Mouse (Mus musculus) testis, adult 2 months (tissue): ENCODE data around the gene Lpin1. TPM values are rescaled to one million over a fixed set of nuclear protein-coding genes. Genes with fewer than 3 reads are reported as not detected.

ENCODE experiments used
- H3K27ac ChIP-seq: fragments of 200-500 bp; 2 replicates; pipeline ENCODE4 v1.5.1; 2012; ENCODE audit warnings: low read depth, low read length; ENCODE audit not compliant: control insufficient read depth, insufficient read depth
- H3K27me3 ChIP-seq: fragments of 200-500 bp; 2 replicates; pipeline ENCODE4 v1.6.1; 2012; ENCODE audit warnings: mild to moderate bottlenecking, low read length, moderate library complexity; ENCODE audit not compliant: control insufficient read depth, insufficient read depth
- H3K36me3 ChIP-seq: fragments of 200-500 bp; 2 replicates; pipeline ENCODE4 v1.6.1; 2012; ENCODE audit warnings: mild to moderate bottlenecking, low read length; ENCODE audit not compliant: control insufficient read depth, insufficient read depth
- H3K4me1 ChIP-seq: fragments of 200-500 bp; 2 replicates; pipeline ENCODE4 v1.6.1; 2012; ENCODE audit warnings: low read length; ENCODE audit not compliant: control insufficient read depth, insufficient read depth
- H3K4me3 ChIP-seq: fragments of 200-500 bp; 2 replicates; pipeline ENCODE4 v1.5.1; 2012; ENCODE audit warnings: low read depth, mild to moderate bottlenecking, low read length, moderate library complexity, mixed read lengths; ENCODE audit not compliant: control insufficient read depth
- CTCF ChIP-seq: fragments of 200-500 bp; IDR thresholded peaks from 2 replicates; pipeline ENCODE4 v1.5.1; 2012; ENCODE audit warnings: low read depth, mild to moderate bottlenecking, inconsistent platforms, low read length, moderate library complexity; ENCODE audit not compliant: control insufficient read depth, insufficient read depth, insufficient replicate concordance
- POLR2A ChIP-seq: fragments of 200-500 bp; IDR thresholded peaks from 2 replicates; pipeline ENCODE4 v1.6.1; 2012; ENCODE audit warnings: low read depth, mild to moderate bottlenecking, inconsistent platforms, low read length, moderate library complexity; ENCODE audit not compliant: control insufficient read depth
- polyA plus RNA-seq: library from polyadenylated mRNA; depleted of rRNA; stranded (reverse); fragments of >200 nt; gene quantifications from 2 replicates; pipeline ENCODE4 v1.2.3, GENCODE M21; 2012

Lpin1 gene
- polyA plus RNA-seq, 1 experiment: 301 TPM

- TF ChIP-seq CTCF: no peak
- no peak for TF ChIP-seq POLR2A
These were observed 23.7 kb downstream of the Lpin1 start for GRCm38 (mm10) chr12:16587111-16587510.

DNA sequence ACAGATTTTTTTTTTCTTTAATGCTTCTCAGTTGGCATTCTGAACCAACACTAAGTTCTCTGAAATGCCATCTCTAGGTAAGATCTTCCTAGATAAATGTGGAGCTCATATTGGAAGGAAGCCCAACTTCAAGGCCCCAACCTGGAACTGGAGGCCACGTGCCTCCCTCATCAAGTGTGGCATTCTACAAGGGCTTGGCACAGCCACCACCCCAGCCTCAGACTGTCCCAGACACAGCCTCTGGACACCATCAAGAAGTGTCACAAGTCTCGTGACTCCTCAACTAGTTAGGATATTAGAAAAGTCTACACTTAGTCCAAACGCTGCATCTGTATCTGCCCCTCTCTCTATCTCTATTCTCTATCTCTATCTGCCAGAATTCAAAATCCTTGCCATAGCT lies 25.8 kb downstream of the Lpin1 start:
- Histone ChIP-seq H3K4me1 (peaks cover 7% of the 10 kb centered on the region), H3K4me3 (no peak overlapping the region), H3K36me3 (no peaks in the 10 kb centered on the region), H3K27ac (no peak overlapping the region), H3K27me3 (no peaks in the 10 kb centered on the region)
- TF ChIP-seq POLR2A (no peak), CTCF (no peak)

More at GRCm38 (mm10) chr12:16587111-16587510, 23.7 kb downstream of the Lpin1 start:
- H3K27ac ChIP-seq: no peak overlapping the region
- no peaks in the 10 kb centered on the region for H3K27me3 ChIP-seq
- no peak overlapping the region for H3K4me3 ChIP-seq
- H3K4me1 ChIP-seq: peaks cover 21% of the 10 kb centered on the region
- H3K36me3 ChIP-seq: no peaks in the 10 kb centered on the region

DNA sequence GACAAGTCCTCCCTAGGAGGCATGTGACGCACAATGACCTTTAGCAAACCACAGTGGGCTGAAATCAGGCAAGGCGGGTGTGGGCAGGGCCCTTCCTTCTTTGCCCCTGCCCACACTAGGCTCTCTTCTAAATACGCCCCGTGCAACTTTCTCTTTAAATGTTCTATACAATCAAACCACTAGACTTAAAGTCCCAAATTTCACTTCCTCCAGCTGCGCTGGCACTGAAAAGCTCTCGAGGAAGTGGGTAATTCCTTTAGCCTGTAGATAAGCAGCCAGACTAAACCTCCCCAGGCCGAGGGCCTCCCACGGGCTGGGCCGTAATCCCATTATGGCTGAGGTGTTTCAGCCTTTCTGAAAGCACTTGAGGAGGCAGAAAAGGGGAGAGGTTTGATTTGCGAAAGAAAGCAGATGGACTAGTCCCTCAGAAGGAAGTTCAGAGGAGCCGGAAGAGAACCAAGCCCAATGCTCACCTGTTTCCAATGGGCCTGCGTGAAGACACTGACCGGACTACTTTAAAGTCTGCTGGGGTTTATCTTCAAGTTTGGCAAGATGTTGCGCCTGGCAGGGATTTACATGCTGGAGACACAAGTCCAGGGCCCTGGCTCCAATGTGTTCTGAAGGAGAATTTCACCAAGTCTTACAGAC lies 26.6 kb downstream of the Lpin1 start:
- peaks cover 7% of the 10 kb centered on the region for H3K4me1 ChIP-seq
- H3K27ac ChIP-seq: no peak overlapping the region
- no peaks in the 10 kb centered on the region for H3K27me3 ChIP-seq
- H3K4me3 ChIP-seq: no peak overlapping the region
- no peaks in the 10 kb centered on the region for H3K36me3 ChIP-seq
- TF ChIP-seq POLR2A (no peak), CTCF (no peak)

- TF ChIP-seq CTCF (no peak), POLR2A (no peak)
- H3K27ac ChIP-seq: no peak overlapping the region
These were observed 27.5 kb downstream of the Lpin1 start for GRCm38 (mm10) chr12:16583313-16583712.

GRCm38 (mm10) chr12:16580306-16580705 lies 30.5 kb downstream of the Lpin1 start:
- H3K27me3 ChIP-seq: no peaks in the 10 kb centered on the region
- H3K4me1 ChIP-seq: 0 out of 2 replicates have a peak, but pooled peaks cover 2% of the 10 kb centered on the region
- no peak overlapping the region for H3K27ac ChIP-seq
- no peak overlapping the region for H3K4me3 ChIP-seq
- no peaks in the 10 kb centered on the region for H3K36me3 ChIP-seq
- TF ChIP-seq CTCF (no peak), POLR2A (no peak)

More at GRCm38 (mm10) chr12:16583313-16583712, 27.5 kb downstream of the Lpin1 start:
- Histone ChIP-seq H3K36me3 (no peaks in the 10 kb centered on the region), H3K27me3 (no peaks in the 10 kb centered on the region), H3K4me3 (no peak overlapping the region), H3K4me1 (0 out of 2 replicates have a peak, but pooled peaks cover 2% of the 10 kb centered on the region)

DNA sequence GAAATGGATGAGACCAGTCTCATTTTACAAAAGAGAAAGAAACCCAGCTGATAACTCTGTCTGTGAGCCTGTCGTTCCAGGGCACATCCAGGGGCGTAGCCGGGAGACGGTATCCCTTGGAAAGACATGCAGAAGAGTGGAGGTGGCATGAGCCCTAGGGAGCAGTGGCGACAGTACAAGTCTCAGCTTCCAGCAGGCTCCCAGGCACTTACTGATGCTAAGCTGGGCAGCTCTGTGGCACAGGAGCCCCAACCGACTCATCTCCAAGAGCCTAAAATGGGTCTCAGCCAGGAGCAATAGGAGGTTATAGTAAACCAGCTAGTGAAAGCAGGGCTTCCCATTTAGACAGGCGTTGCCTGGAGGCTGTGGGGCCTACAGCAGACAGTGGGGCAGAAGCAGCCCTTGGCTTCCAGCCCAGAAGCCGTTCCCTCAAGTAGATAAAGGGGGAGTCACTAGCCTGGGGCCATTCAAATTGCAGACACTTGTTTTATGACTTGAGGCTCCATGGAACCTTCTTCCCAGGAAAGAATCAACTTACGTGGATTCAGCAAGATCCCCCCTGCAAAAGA lies 33.0 kb downstream of the Lpin1 start:
- TF ChIP-seq CTCF: no peak
- TF ChIP-seq POLR2A: no peak
- Histone ChIP-seq H3K4me1 (no peaks in the 10 kb centered on the region), H3K4me3 (no peak overlapping the region), H3K27me3 (no peaks in the 10 kb centered on the region), H3K36me3 (no peaks in the 10 kb centered on the region), H3K27ac (no peak overlapping the region)

DNA sequence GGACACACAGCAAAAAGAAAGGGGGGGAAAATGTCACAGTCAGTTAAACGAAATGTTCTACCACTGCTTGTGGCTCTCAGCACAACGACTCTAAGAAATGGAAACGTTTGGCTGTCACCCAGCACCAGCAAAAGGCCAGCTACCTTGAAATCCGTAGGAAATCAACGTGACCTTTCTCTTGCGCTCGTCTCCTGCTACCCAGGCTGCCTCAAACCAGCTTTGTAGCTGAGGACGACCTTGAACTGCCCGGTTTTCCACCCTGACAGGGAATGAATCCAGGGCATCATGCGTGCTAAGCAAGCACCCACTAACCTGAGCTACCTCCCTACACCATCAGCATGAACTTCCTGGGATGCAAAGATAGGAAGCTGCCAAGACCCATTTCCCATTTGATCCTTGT lies 39.5 kb downstream of the Lpin1 start:
- no peak for TF ChIP-seq CTCF
- TF ChIP-seq POLR2A: no peak
- Histone ChIP-seq H3K36me3 (no peaks in the 10 kb centered on the region), H3K27me3 (no peaks in the 10 kb centered on the region), H3K27ac (no peak overlapping the region), H3K4me1 (no peaks in the 10 kb centered on the region; the same call in 1 of the 2 replicates), H3K4me3 (no peak overlapping the region)
